Mouse (Mus musculus) CH12.LX (cell line): Measurements from ENCODE around the gene Tspan14. TPM values are rescaled to one million over a fixed set of nuclear protein-coding genes. Genes with fewer than 3 reads are reported as not detected.

Experiments used
- DNase-seq: peaks from one replicate; pipeline ENCODE4 v3.0.0-alpha.2; 2013; ENCODE audit errors: extremely low read depth
- H3K27ac ChIP-seq: 2 replicates; pipeline ENCODE4 v1.5.1; 2012; ENCODE audit warnings: low read depth, mild to moderate bottlenecking, control low read depth, moderate library complexity; ENCODE audit not compliant: insufficient read depth
- H3K27me3 ChIP-seq: replicated peaks from 2 replicates; pipeline ENCODE3; 2012; ENCODE audit warnings: inconsistent platforms
- H3K36me3 ChIP-seq, 2 experiments: replicated peaks in 1 of 2; 2 replicates each; pipeline versions ENCODE3 to v1.6.1; 2012; ENCODE audit warnings: inconsistent platforms in 1 of 2, low read length in 1 of 2, mild to moderate bottlenecking in 1 of 2, mixed read lengths in 1 of 2, moderate library complexity in 1 of 2; ENCODE audit not compliant: control insufficient read depth in 1 of 2, insufficient read depth in 1 of 2
- H3K4me1 ChIP-seq, 2 experiments: 2 replicates each; pipeline ENCODE4 v1.6.1; 2012; ENCODE audit warnings: inconsistent platforms in 1 of 2, moderate library complexity in 1 of 2; ENCODE audit not compliant: insufficient read depth in 2 of 2, control insufficient read depth in 1 of 2
- H3K4me2 ChIP-seq: 2 replicates; pipeline ENCODE4 v1.6.1; 2012; ENCODE audit warnings: low read depth, mild to moderate bottlenecking, control low read depth; ENCODE audit not compliant: poor library complexity, insufficient read depth, severe bottlenecking
- H3K4me3 ChIP-seq, 3 experiments: fragments of 150-350 bp in 1 of 3; sonication (generic) in 1 of 3; replicated peaks in 1 of 3; 2 replicates each; pipeline versions ENCODE3 to v1.5.1; 2011 to 2012; ENCODE audit warnings: low read depth in 2 of 3, low read length in 2 of 3, mild to moderate bottlenecking in 2 of 3, moderate library complexity in 2 of 3, control low read depth in 1 of 3, improper control_type of control experiment in 1 of 3, inconsistent platforms in 1 of 3, mixed read lengths in 1 of 3; ENCODE audit not compliant: poor library complexity in 1 of 3
- H3K79me2 ChIP-seq: replicated peaks from 2 replicates; pipeline ENCODE4 v1.6.1; 2012; ENCODE audit warnings: mild to moderate bottlenecking, moderate library complexity; ENCODE audit not compliant: control insufficient read depth, poor library complexity, insufficient read depth, severe bottlenecking; ENCODE audit errors: extremely low read depth
- H3K9ac ChIP-seq: 2 replicates; pipeline ENCODE4 v1.6.1; 2012; ENCODE audit warnings: low read depth, mild to moderate bottlenecking, control low read depth, moderate library complexity; ENCODE audit not compliant: insufficient read depth
- H3K9me3 ChIP-seq: replicated peaks from 2 replicates; pipeline ENCODE3; 2012; ENCODE audit warnings: low read length, inconsistent platforms, mixed read lengths
- BHLHE40 ChIP-seq: IDR thresholded peaks from 2 replicates; pipeline ENCODE4 v1.6.1; 2011; ENCODE audit warnings: mild to moderate bottlenecking, low read depth, low read length, improper control_type of control experiment
- CHD1 ChIP-seq: IDR thresholded peaks from 2 replicates; pipeline ENCODE4 v1.6.1; 2012; ENCODE audit warnings: low read depth, low read length, improper control_type of control experiment, inconsistent platforms
- CHD2 ChIP-seq: IDR thresholded peaks from 2 replicates; pipeline ENCODE4 v1.6.1; 2011; ENCODE audit warnings: low read length, improper control_type of control experiment
- CTCF ChIP-seq, 2 experiments: IDR thresholded peaks in 1 of 2; conservative IDR thresholded peaks in 1 of 2; 2 replicates each; pipeline ENCODE4 v1.5.1; 2011 to 2012; ENCODE audit warnings: low read depth in 2 of 2, low read length in 2 of 2, improper control_type of control experiment in 1 of 2, inconsistent platforms in 1 of 2, mild to moderate bottlenecking in 1 of 2, moderate library complexity in 1 of 2
- E2F4 ChIP-seq: IDR thresholded peaks from 2 replicates; pipeline ENCODE4 v1.6.1; 2011; ENCODE audit warnings: low read depth, low read length, improper control_type of control experiment; ENCODE audit not compliant: insufficient replicate concordance
- ELF1 ChIP-seq: IDR thresholded peaks from 2 replicates; pipeline ENCODE4 v1.6.1; 2014; ENCODE audit warnings: low read depth, mild to moderate bottlenecking, inconsistent platforms, low read length, improper control_type of control experiment
- EP300 ChIP-seq: IDR thresholded peaks from 2 replicates; pipeline ENCODE4 v1.6.1; 2011; ENCODE audit warnings: low read length, improper control_type of control experiment
- ETS1 ChIP-seq: conservative IDR thresholded peaks from 2 replicates; pipeline ENCODE4 v1.6.1; 2012; ENCODE audit warnings: low read depth, mild to moderate bottlenecking, inconsistent platforms, low read length, improper control_type of control experiment, moderate library complexity
- GABPA ChIP-seq: IDR thresholded peaks from 2 replicates; pipeline ENCODE4 v1.6.1; 2012; ENCODE audit warnings: low read depth, low read length, improper control_type of control experiment, inconsistent platforms; ENCODE audit not compliant: insufficient replicate concordance
- HCFC1 ChIP-seq: IDR thresholded peaks from 2 replicates; pipeline ENCODE4 v1.6.1; 2012; ENCODE audit warnings: low read depth, mild to moderate bottlenecking, inconsistent platforms, low read length, improper control_type of control experiment
- IRF4 ChIP-seq: IDR thresholded peaks from 2 replicates; pipeline ENCODE4 v1.6.1; 2014; ENCODE audit warnings: low read depth, mild to moderate bottlenecking, inconsistent platforms, low read length, improper control_type of control experiment
- JUN ChIP-seq: IDR thresholded peaks from 2 replicates; pipeline ENCODE4 v1.6.1; 2011; ENCODE audit warnings: low read depth, mild to moderate bottlenecking, low read length, improper control_type of control experiment, moderate library complexity; ENCODE audit not compliant: insufficient read depth
- JUND ChIP-seq: conservative IDR thresholded peaks from 2 replicates; pipeline ENCODE4 v1.6.1; 2011; ENCODE audit warnings: low read depth, low read length, improper control_type of control experiment
- KAT2A ChIP-seq: IDR thresholded peaks from 2 replicates; pipeline ENCODE4 v1.6.1; 2012; ENCODE audit warnings: low read length, improper control_type of control experiment, inconsistent platforms; ENCODE audit not compliant: insufficient replicate concordance
- MAFK ChIP-seq: IDR thresholded peaks from 2 replicates; pipeline ENCODE4 v1.6.1; 2011; ENCODE audit warnings: low read length, improper control_type of control experiment; ENCODE audit not compliant: insufficient replicate concordance
- MAX ChIP-seq: IDR thresholded peaks from 2 replicates; pipeline ENCODE4 v1.6.1; 2011; ENCODE audit warnings: low read length, improper control_type of control experiment
- MAZ ChIP-seq: IDR thresholded peaks from 2 replicates; pipeline ENCODE4 v1.6.1; 2012; ENCODE audit warnings: low read depth, mild to moderate bottlenecking, inconsistent platforms, low read length, improper control_type of control experiment, moderate library complexity
- MEF2A ChIP-seq: IDR thresholded peaks from 2 replicates; pipeline ENCODE4 v1.6.1; 2014; ENCODE audit warnings: low read depth, mild to moderate bottlenecking, inconsistent platforms, low read length, improper control_type of control experiment, borderline replicate concordance
- MXI1 ChIP-seq: IDR thresholded peaks from 2 replicates; pipeline ENCODE4 v1.6.1; 2011; ENCODE audit warnings: mild to moderate bottlenecking, low read depth, low read length, improper control_type of control experiment
- MYC ChIP-seq: IDR thresholded peaks from 2 replicates; pipeline ENCODE4 v1.6.1; 2011; ENCODE audit warnings: low read depth, mild to moderate bottlenecking, improper control_type of control experiment, low read length
- NELFE ChIP-seq: IDR thresholded peaks from 2 replicates; pipeline ENCODE4 v1.6.1; 2011; ENCODE audit warnings: low read depth, low read length, improper control_type of control experiment
- NRF1 ChIP-seq: IDR thresholded peaks from 2 replicates; pipeline ENCODE4 v1.6.1; 2014; ENCODE audit warnings: low read depth, mild to moderate bottlenecking, inconsistent platforms, low read length, improper control_type of control experiment, moderate library complexity
- PAX5 ChIP-seq: IDR thresholded peaks from 2 replicates; pipeline ENCODE4 v1.6.1; 2012; ENCODE audit warnings: low read length, inconsistent platforms, mixed read lengths
- POLR2A ChIP-seq: IDR thresholded peaks from 2 replicates; pipeline ENCODE4 v1.6.1; 2011; ENCODE audit warnings: low read depth, mild to moderate bottlenecking, improper control_type of control experiment, low read length
- POLR2AphosphoS2 ChIP-seq: IDR thresholded peaks from 2 replicates; pipeline ENCODE4 v1.6.1; 2011; ENCODE audit warnings: low read depth, low read length, improper control_type of control experiment
- RAD21 ChIP-seq: IDR thresholded peaks from 2 replicates; pipeline ENCODE4 v1.6.1; 2011; ENCODE audit warnings: low read depth, mild to moderate bottlenecking, low read length, improper control_type of control experiment, moderate library complexity
- RCOR1 ChIP-seq: conservative IDR thresholded peaks from 2 replicates; pipeline ENCODE4 v1.6.1; 2012; ENCODE audit warnings: low read depth, mild to moderate bottlenecking, inconsistent platforms, low read length, improper control_type of control experiment
- SIN3A ChIP-seq: IDR thresholded peaks from 2 replicates; pipeline ENCODE4 v1.6.1; 2012; ENCODE audit warnings: low read length, improper control_type of control experiment, inconsistent platforms
- SMC3 ChIP-seq: IDR thresholded peaks from 2 replicates; pipeline ENCODE4 v1.6.1; 2011; ENCODE audit warnings: low read depth, low read length, improper control_type of control experiment
- TBP ChIP-seq: conservative IDR thresholded peaks from 2 replicates; pipeline ENCODE4 v1.6.1; 2011; ENCODE audit warnings: low read depth, low read length, improper control_type of control experiment
- TCF12 ChIP-seq: IDR thresholded peaks from 2 replicates; pipeline ENCODE4 v1.6.1; 2014; ENCODE audit warnings: low read depth, mild to moderate bottlenecking, inconsistent platforms, low read length, improper control_type of control experiment
- UBTF ChIP-seq: IDR thresholded peaks from 2 replicates; pipeline ENCODE4 v1.6.1; 2012; ENCODE audit warnings: low read depth, mild to moderate bottlenecking, inconsistent platforms, low read length, improper control_type of control experiment, moderate library complexity
- USF1 ChIP-seq: IDR thresholded peaks from 2 replicates; pipeline ENCODE4 v1.6.1; 2014; ENCODE audit warnings: low read depth, mild to moderate bottlenecking, inconsistent platforms, low read length, improper control_type of control experiment
- USF2 ChIP-seq: conservative IDR thresholded peaks from 2 replicates; pipeline ENCODE4 v1.6.1; 2011; ENCODE audit warnings: low read depth, low read length, improper control_type of control experiment
- ZC3H11A ChIP-seq: IDR thresholded peaks from 2 replicates; pipeline ENCODE4 v1.6.1; 2012; ENCODE audit warnings: low read depth, mild to moderate bottlenecking, inconsistent platforms, low read length, improper control_type of control experiment
- ZKSCAN1 ChIP-seq: IDR thresholded peaks from 2 replicates; pipeline ENCODE4 v1.6.1; 2012; ENCODE audit warnings: low read depth, inconsistent platforms, low read length, improper control_type of control experiment, borderline replicate concordance
- ZMIZ1 ChIP-seq: IDR thresholded peaks from 2 replicates; pipeline ENCODE4 v1.6.1; 2012; ENCODE audit warnings: low read depth, mild to moderate bottlenecking, inconsistent platforms, low read length, improper control_type of control experiment
- ZNF384 ChIP-seq: IDR thresholded peaks from 2 replicates; pipeline ENCODE4 v1.6.1; 2012; ENCODE audit warnings: low read depth, low read length, improper control_type of control experiment, inconsistent platforms
- dilution Hi-C: fragments of 300-500 bp; cut with MboI; formaldehyde crosslinking; loops from 2 replicates; pipeline ENCODE4 v1.14.3; 2020; ENCODE audit warnings: low sequenced_read_pairs; ENCODE audit not compliant: extremely low pct_unique_long_range_greater_than_20kb, extremely low pct_ligation_motif_present
- in situ Hi-C: fragments of 300-500 bp; cut with MboI; formaldehyde crosslinking; loops from 3 replicates; pipeline ENCODE4 v1.14.3; 2019; ENCODE audit warnings: low sequenced_read_pairs, low pct_ligation_motif_present, low pct_unique_long_range_greater_than_20kb, mixed read lengths
- polyA plus RNA-seq: library from polyadenylated mRNA; unstranded; fragments of >175 nt; gene quantifications from 2 replicates; pipeline ENCODE4 v1.2.1, GENCODE M21; 2012; ENCODE audit warnings: low read depth; ENCODE audit not compliant: insufficient read length
- total RNA-seq, 2 experiments: library from RNA; depleted of rRNA; stranded (reverse); fragments of 300-350 nt in 1 of 2; fragments of >200 nt in 1 of 2; gene quantifications; 2 replicates each; pipeline ENCODE4 v1.2.3; 2012 to 2014

The Tspan14 gene
- total and polyA plus RNA-seq, 3 experiments: 11.6 to 19.1 (median 14.9) TPM

DNA sequence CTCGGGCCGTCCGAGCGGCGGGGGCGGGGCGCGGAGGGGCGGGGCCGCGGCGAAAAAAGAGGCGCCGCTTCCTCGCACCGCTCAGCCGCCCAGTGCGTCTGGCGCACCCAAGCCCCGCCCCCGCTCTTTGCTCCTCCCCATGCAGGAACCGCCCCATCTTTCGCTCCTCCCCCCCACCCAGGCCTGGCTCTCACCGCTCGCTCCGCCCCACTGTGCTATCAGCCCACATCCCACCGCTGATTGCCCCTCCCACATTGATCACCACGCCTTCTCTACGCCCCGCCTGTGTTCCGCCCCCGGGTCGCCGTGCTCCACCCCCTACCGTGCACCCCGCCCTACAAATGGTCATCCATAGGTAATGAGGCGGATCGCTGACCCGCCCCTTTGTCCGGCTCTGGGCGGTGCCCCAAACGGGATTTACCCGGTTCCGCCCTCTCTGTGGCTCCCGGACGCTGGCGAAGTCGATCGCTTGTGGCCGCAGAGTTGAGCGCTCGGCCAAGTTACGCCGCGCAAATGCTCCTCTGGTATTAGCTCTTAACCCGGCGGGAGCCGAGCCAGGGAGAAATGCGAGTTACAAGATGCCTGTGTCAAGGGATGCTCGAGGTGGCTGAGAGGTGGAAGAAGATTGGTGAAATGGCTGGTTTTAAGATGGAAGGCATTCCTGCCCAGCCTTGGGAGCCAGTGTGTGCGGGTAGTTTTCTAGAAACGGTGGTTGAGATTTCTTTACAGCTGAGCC is 423 bp upstream of the Tspan14 start:
- peak overlapping the region; percentile 48 for H3K4me2 ChIP-seq
- in situ Hi-C loops (no loop called here), dilution Hi-C loops (no loop called here)
- no peaks in the 10 kb centered on the region for H3K9me3 ChIP-seq
- peak overlapping the region; percentile 62 for H3K27ac ChIP-seq
- DNase-seq: peak; percentile 95
- H3K4me3 ChIP-seq: peak overlapping the region; percentile 52 to 97 (median 83)
- no peak for TF ChIP-seq RCOR1
- TF ChIP-seq JUN: no peak
- TF ChIP-seq SIN3A: no peak; the same call in 1 of the 2 replicates
- no peak for TF ChIP-seq CHD1
- TF ChIP-seq E2F4: no peak
- no peak; the same call in 1 of the 2 replicates for TF ChIP-seq RAD21
- TF ChIP-seq POLR2AphosphoS2: no peak
- peak; percentile 67; the same call in 1 of the 2 replicates for TF ChIP-seq NELFE
- no peak; the same call in 1 of the 2 replicates for TF ChIP-seq HCFC1
- TF ChIP-seq ELF1: peak; percentile 51
- TF ChIP-seq MEF2A: peak; percentile 43; the same call in 1 of the 2 replicates
- TF ChIP-seq ETS1: no peak
- no peak for TF ChIP-seq KAT2A
- TF ChIP-seq MAFK: no peak
- TF ChIP-seq TBP: no peak
- TF ChIP-seq PAX5: no peak
- peak; percentile 30; the same call in 1 of the 2 replicates for TF ChIP-seq MXI1
- TF ChIP-seq ZC3H11A: no peak
- peak; percentile 71 for TF ChIP-seq POLR2A
- no peak for TF ChIP-seq CTCF (conservative IDR thresholded peaks at IDR 0.05 in 1 of 2, IDR thresholded peaks at IDR 0.05 in 1 of 2; ENCODE audit: low read depth in 2 of 2, low read length in 2 of 2)
- TF ChIP-seq MYC: no peak
- TF ChIP-seq USF1: no peak
- TF ChIP-seq USF2: no peak
- no peak for TF ChIP-seq IRF4
- no peak for TF ChIP-seq JUND
- no peak; the same call in 1 of the 2 replicates for TF ChIP-seq ZNF384
- no peak for TF ChIP-seq GABPA
- TF ChIP-seq MAZ: peak; percentile 63; the same call in 1 of the 2 replicates
- no peak; the same call in 1 of the 2 replicates for TF ChIP-seq CHD2
- no peak for TF ChIP-seq SMC3
- peak; percentile 73; the same call in 1 of the 2 replicates for TF ChIP-seq ZMIZ1
- no peak for TF ChIP-seq BHLHE40
- no peak for TF ChIP-seq ZKSCAN1
- TF ChIP-seq UBTF: no peak
- TF ChIP-seq MAX: peak; percentile 42; the same call in 1 of the 2 replicates
- TF ChIP-seq NRF1: peak; percentile 31; the same call in 1 of the 2 replicates
- 0 out of 2 replicates have a peak, but pooled peaks have one; percentile 30 for TF ChIP-seq TCF12
- no peak for TF ChIP-seq EP300
- peaks cover 27% of the 10 kb centered on the region for H3K79me2 ChIP-seq
- peak overlapping the region; percentile 94 for H3K9ac ChIP-seq
- peaks cover 23 to 67% of the 10 kb centered on the region in 2 experiments for H3K4me1 ChIP-seq
- peaks cover 0 to 3% of the 10 kb centered on the region in 2 experiments for H3K36me3 ChIP-seq
- no peaks in the 10 kb centered on the region for H3K27me3 ChIP-seq
